Mouse (Mus musculus): ENCODE results near the gene Nmur1.

Nmur1 gene

GRCm38 (mm10) chr1:86409476-86409875 is 16.6 kb downstream of the Nmur1 start:
- no peak for DNase-seq (ENCODE audit: low spot score in 2 of 2)

GRCm38 (mm10) chr1:86408515-86408914 is 17.5 kb downstream of the Nmur1 start:
- DNase-seq (ENCODE audit: low spot score in 2 of 2) = no peak

GRCm38 (mm10) chr1:86406914-86407313 is 19.1 kb downstream of the Nmur1 start:
- no peak for DNase-seq (ENCODE audit: low spot score in 2 of 2)

DNA sequence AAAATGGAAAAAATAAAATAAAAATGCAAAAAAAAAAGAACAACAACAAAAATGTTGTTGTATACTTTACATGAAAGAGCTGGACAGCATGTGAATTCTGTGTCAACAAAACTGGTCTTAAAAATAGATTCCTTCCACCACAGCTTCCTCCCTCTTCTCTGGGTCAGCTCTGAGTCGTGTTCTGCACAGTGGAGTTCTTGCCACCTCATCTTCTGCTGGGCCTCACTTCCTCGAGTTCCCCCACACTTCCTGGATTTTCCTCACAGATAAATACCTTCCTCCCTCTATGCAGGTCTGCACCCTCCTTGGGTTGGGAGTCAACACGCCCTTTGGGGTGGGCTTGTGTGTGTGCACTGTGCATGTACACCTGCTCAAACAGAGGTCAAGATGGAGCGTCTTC is 19.7 kb downstream of the Nmur1 start:
- no peak for DNase-seq (ENCODE audit: low spot score in 2 of 2)

DNA sequence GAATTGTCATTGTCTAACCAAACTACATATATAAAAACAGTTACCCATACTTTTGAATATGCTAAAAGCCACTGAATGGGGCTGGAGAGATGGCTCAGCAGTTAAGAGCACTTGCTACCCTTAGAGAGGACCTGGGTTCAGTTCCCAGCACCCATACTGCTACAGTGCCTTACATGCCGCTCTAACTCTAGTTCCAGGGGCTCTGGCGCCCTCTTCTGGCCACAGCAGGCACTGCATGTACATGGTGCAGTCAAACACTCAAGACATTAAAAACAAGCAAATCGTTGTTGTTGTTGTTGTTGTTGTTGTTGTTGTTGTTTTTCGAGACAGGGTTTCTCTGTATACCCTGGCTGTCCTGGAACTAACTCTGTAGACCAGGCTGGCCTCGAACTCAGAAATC is 21.2 kb downstream of the Nmur1 start:
- DNase-seq (ENCODE audit: low spot score in 2 of 2) = peak in 1 of 2 experiments; percentile 66

GRCm38 (mm10) chr1:86400096-86400754 is 25.8 kb downstream of the Nmur1 start:
- DNase-seq (ENCODE audit: low spot score in 2 of 2) = no peak

DNA sequence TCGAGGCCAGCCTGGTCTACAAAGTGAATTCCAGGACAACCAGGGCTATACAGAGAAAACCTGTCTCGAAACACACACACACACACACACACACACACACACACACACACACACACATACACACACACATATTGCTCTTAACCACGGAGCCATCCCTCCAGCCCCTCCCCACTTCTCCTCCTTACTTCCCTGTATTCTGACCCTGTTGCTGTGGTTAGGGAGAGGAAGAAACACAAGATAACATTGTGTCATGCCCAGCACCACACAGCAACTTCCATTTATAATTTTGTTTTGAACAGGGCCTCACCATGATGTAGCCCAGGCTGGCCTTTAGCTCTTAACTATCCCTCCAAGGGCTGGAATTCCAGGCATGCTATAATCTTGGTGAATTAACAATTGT is 26.7 kb downstream of the Nmur1 start:
- DNase-seq (ENCODE audit: low spot score in 2 of 2) = no peak

GRCm38 (mm10) chr1:86398222-86398621 is 27.8 kb downstream of the Nmur1 start:
- DNase-seq (ENCODE audit: low spot score in 2 of 2) = no peak

GRCm38 (mm10) chr1:86397621-86398020 is 28.4 kb downstream of the Nmur1 start:
- no peak for DNase-seq (ENCODE audit: low spot score in 2 of 2)

- DNase-seq (ENCODE audit: low spot score in 2 of 2) = peak in 1 of 2 experiments; percentile 47
Measured at GRCm38 (mm10) chr1:86395897-86396296, 30.1 kb downstream of the Nmur1 start.

DNA sequence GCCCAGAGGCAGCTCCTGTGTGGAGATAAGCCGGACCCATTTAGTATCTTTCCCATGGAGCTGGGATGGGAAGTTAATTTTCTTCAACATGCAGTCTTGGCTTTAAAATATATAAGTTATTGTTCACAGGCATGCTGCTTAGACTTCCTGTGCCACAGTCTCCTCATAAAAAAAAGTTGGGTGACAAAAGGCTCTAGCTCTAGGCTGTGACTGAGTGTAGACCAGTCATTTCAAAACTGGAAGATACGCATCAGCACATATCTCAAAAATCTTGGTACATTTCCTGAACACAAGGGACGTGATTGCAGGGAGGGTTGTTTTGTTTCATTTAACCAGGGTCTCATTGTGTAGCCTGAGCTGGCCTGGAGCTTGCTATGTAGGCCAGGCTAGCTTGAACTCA is 31.8 kb downstream of the Nmur1 start:
- no peak for DNase-seq (ENCODE audit: low spot score in 2 of 2)

DNA sequence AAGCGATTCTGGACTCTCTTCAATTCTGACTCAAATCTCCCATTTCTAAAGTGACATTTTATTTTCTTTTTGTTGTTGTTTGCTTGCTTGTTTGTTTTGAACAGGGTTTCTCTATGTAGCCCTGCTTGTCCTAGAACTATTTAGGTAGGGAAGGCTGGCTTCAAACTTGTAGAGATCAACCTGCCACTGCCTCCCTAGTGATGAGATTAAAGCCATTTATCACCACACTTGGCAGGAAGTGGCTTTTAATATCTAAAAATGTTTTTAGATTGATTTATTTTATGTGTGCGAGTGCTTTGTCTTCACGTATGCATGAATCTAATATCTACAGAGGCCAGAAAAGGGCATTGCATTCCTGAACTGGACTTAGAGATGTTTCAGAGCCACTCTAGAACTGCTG is 32.8 kb downstream of the Nmur1 start:
- DNase-seq (ENCODE audit: low spot score in 2 of 2) = no peak

GRCm38 (mm10) chr1:86391425-86391824 is 34.6 kb downstream of the Nmur1 start:
- no peak for DNase-seq (ENCODE audit: low spot score in 2 of 2)

DNA sequence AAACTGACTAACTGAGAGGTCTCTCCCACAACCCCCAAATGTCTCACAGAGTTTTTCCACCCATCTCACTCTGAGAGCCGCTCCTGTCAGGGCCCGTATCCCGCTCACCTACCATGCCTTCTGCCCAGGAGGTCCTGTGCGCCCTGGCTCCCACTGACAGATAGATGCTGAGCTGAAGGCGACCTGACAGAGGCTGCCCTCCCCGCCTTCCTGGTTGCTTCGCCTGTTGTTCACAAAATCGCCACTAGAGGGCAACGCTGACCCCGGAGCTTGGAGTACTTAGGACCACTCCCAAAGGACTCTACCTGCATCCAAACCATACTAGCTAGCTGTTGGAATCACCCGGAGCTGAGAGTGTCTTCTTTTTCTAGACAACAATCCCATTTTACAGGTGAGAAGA is 36.8 kb downstream of the Nmur1 start:
- peak; percentile 70 to 83 for DNase-seq (ENCODE audit: low spot score in 2 of 2)

- DNase-seq (ENCODE audit: low spot score in 2 of 2) = peak; percentile 35 to 78
Measured at GRCm38 (mm10) chr1:86381027-86381426, 45.0 kb downstream of the Nmur1 start.

DNA sequence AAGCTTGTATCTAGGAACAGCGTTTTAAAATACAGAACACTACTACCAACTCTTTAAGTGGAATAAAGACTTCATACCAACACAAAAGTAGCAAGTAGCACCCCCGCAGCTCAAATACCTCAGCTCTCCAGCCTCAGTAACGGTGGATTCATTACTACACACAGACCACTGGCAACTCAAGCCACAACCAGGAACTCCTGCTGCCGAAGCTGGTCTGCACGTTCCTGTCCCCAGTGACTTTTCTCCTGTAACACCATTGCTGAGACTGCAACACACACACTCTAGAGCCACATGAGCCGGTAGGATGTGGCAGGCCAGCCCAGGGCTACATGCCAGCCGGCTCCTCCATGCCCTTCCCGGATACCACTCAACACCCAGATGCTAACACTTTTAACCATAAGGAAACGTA is 46.9 kb downstream of the Nmur1 start:
- DNase-seq (ENCODE audit: low spot score in 2 of 2) = no peak

- no peak for DNase-seq (ENCODE audit: low spot score in 2 of 2)
Measured at GRCm38 (mm10) chr1:86378662-86379061, 47.4 kb downstream of the Nmur1 start.

- no peak for DNase-seq (ENCODE audit: low spot score in 2 of 2)
Measured at GRCm38 (mm10) chr1:86376354-86376753, 49.7 kb downstream of the Nmur1 start.

DNA sequence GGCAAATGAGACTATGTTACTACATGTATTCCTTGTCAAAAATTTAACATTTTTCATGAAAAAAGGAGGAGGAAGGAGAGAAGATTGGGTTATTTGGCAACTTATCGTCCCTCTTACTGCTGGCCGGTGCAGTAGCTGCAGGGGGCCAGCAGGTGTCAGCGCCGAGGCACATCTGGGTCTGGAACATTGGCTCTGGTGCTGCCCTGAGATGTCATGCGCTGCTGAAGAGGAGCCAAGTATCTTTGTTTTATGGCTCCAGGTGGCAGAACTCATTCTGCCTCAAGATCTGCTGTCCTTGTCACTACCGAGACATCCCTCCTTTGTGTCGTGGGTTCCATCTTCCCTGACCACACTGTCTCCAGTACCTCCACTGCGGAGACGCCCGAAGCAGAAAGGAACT is 54.0 kb downstream of the Nmur1 start:
- DNase-seq (ENCODE audit: low spot score in 2 of 2) = peak in 1 of 2 experiments; percentile 75

GRCm38 (mm10) chr1:86368086-86368485 is 57.9 kb downstream of the Nmur1 start:
- no peak for DNase-seq (ENCODE audit: low spot score in 2 of 2)

DNA sequence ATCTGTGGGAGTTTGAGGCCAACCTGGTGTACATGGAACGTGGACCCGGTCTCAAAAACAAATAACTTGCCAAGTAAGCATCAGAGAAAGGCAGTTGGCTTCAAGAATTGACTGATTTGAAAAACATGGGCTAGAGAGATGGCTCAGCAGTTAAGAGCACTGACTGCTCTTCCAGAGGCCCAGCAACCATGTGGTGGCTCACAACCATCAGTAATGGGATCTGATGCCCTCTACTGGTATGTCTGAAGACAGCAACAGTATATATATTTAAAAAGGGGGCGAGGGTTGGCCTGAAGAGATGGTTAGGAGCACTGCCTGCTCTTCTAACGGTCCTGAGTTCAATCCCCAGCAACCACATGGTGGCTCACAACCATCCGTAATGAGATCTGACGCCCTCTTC is 62.4 kb downstream of the Nmur1 start:
- no peak for DNase-seq (ENCODE audit: low spot score in 2 of 2)

DNA sequence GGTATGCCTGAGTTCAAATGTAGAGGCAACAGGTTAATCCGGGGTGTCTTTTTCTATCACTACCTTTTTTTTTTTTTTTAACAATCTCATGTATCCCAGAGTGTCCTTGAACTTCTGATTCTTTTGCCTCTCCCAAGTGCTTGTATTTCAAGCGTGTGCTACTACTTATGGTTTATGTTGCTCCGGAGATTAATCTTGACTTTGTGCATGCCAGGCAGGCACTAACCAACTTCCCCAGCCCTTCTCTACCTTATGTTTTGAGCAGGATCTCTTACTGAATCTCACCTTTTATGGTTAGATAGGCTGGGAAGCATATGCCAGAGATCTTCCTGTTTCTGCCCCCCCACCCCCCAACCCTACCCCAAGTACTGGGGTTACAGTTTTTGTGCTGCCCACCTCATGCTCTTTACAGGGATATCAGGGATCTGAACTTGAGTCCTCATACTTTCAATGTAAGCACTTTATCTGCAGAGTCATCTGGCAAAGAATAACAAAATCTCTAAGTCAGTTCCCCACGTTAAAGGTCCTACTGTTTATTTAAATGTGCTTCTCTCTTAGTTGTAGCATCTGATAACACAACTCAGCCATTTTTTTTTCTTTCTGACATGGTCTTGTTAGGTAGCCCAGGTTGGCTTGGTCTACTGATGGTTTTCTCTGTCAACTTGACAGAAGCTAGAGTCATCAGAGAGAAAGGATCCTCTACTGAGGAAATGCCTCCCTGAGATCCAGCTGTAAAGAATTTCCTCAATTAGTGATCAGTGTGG is 64.0 kb downstream of the Nmur1 start:
- no peak for DNase-seq (ENCODE audit: low spot score in 2 of 2)

DNA sequence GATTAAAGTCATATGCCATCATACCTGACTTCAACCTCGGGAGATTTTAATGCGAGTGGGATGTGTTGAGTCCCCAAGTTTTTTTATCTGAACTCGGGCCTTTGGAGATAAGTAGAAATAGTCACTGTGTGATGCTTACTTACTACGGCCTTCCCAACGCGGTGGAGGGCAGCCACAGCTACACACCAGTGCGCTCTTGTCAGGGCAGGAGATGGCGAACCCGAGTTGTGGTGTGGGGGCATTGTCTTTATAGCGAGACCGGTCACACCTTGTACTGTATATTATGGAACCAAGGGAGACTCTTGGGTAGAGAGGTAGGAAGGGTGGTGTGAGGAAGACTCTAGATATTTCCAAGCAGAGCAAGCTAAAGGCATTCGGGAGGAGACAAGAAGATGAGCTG is 65.6 kb downstream of the Nmur1 start:
- DNase-seq (ENCODE audit: low spot score in 2 of 2) = peak; percentile 18 to 39

All from spleen, postnatal 10 days (tissue).